Mouse (Mus musculus) left cerebral cortex, adult 6 months (tissue): ENCODE data around the gene Cnnm1. TPM values are rescaled to one million over a fixed set of nuclear protein-coding genes. Genes with fewer than 3 reads are reported as not detected.

Experiments
- long read RNA-seq, 2 experiments: library from polyadenylated mRNA; unstranded; transcript quantifications; one replicate each; pipeline ENCODE4 v2.0.0; 2019 to 2020
- polyA plus RNA-seq: library from polyadenylated mRNA; unstranded; fragments of <200 nt; fragmentation: Nextera tagmentation; gene quantifications from 2 replicates; pipeline ENCODE4 v1.2.3, GENCODE M21; 2021

Cnnm1 gene
- polyA plus RNA-seq = 12.4 and 19.2 TPM in 2 replicates
- long read RNA-seq, experiment 1, full-length matches to known transcripts = 30 of 60 reads
- long read RNA-seq, experiment 1, partial matches to known transcripts = 14 of 60 reads
- long read RNA-seq, experiment 1, other reads (novel, unspliced or antisense) = 16 of 60 reads
- long read RNA-seq, experiment 2, partial matches to known transcripts = 22 of 46 reads
- long read RNA-seq, experiment 2, other reads (novel, unspliced or antisense) = 24 of 46 reads

DNA sequence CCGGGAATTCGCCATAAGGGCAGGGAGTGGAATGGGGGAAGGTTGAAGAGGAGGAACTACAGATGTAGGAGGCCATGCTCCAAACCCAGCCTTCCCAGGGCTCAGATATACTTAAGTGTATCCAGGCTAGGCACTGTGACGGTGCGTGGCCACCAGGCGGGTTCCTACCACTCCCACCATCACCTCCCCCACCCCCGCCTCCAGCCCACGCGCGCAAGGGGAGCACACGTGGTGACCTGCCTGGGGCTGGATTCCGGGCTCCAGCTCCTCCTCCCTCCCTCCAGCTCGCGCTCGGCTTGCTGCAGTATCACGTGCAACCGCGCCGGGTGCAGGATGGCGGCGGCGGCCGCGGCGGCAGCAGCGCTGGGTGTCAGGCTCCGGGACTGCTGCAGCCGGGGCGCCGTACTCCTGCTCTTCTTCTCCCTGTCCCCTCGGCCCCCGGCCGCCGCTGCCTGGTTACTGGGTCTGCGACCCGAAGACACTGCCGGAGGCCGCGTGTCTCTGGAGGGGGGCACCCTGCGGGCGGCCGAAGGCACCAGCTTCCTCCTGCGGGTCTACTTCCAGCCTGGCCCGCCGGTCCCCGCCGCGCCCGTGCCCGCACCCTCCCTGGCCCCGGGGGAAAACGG is at the start of gene Cnnm1:
Cnnm1 (plus strand) TSS at position 325 of the 626 bp plus-strand sequence.

GRCm38 (mm10) chr19:43524187-43525103 is 84.2 kb downstream of the Cnnm1 start, which contains the start of gene Got1:
Got1 (minus strand) TSS chr19:43524605.

Other genes with a start within 250 kb of the Cnnm1 start
- 0.03 TPM in 1 of 2 replicates, not detected in the other for gene Hpse2, start 52.1 kb upstream of the Cnnm1 start, polyA plus RNA-seq
- gene Got1, start 84.2 kb downstream of the Cnnm1 start, polyA plus RNA-seq = 341 and 380 TPM in 2 replicates
- not detected in 2 replicates for gene Nkx2-3, start 171.9 kb downstream of the Cnnm1 start, polyA plus RNA-seq
- gene Slc25a28, start 234.4 kb downstream of the Cnnm1 start, polyA plus RNA-seq = 5.8 and 6.0 TPM in 2 replicates
- 4.5 and 5.3 TPM in 2 replicates for gene Entpd7, start 249.2 kb downstream of the Cnnm1 start, polyA plus RNA-seq